In the genomic region with DNA sequence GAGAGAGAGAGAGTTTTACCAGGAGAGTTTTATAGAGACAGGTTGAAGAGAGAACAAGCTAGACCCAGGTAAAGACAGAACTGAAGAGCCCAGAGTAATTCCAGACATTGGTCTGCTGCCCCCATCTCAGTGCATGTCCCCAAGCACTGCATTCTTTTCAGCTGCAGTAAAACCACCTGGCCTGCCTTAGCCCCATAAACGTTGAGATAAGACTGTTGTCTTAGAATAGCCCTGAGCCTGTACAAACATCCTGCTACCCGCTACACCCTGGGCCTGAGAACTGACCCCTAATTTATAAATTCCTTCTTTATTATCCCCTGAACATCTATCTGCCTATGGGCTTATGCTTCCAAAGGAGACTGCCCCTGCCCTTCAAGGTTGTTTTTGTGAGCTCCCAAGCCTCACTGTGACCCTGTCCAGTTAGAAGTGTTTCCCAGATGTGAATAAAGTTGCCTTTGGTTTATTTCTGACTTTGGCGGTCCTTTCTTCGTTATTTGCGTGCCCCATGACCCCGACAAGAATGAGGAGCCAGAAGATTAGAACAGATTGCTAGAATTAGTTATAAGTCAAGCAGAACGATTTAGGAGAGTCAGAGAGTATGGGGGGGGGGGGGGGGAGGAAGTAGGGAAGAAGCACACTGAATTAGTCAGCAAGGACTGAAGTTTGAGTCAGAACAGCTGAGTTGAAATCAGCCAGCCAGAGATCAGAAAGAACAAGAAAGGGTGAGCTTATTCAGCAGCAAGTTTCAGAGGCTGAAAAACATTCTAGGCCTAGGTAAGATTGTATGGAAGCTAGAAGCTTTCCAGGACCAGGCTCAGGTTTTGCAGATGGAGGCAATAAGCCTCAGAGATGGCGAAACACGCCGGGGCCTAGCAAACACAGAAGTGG, we compare ENCODE assay signal across 1 mouse cellular context.
TF ChIP-seq lines count a peak whose summit lies in the region.

No protein-coding gene starts in this region.

TF ChIP-seq in CH12.LX, 34 proteins besides CTCF, POLR2A, EP300 and RAD21:
- TF ChIP-seq MEF2A (IDR thresholded peaks at IDR 0.05; ENCODE audit: borderline replicate concordance, low read depth, low read length) (no peak), ZNF384 (IDR thresholded peaks at IDR 0.05; ENCODE audit: low read depth, low read length) (peak; percentile 14; the same call in 1 of the 2 replicates), IRF4 (IDR thresholded peaks at IDR 0.05; ENCODE audit: low read depth, low read length) (peak; percentile 62), ETS1 (conservative IDR thresholded peaks at IDR 0.05; ENCODE audit: low read depth, low read length) (peak; percentile 60), SIN3A (IDR thresholded peaks at IDR 0.05; ENCODE audit: low read length) (0 out of 2 replicates have a peak, but pooled peaks have one; percentile 33), ZC3H11A (IDR thresholded peaks at IDR 0.05; ENCODE audit: low read depth, low read length) (no peak), SMC3 (IDR thresholded peaks at IDR 0.05; ENCODE audit: low read depth, low read length) (no peak)
